ENCODE assay signal across 10 mouse cellular contexts in genomic region chr5:32155927-32156326, GRCm38 (mm10).
"Had no signal": no experiment of that assay in that cellular context is flagged by ENCODE, and none has a peak within 500 bp of the region (broad histone marks: within the 10 kb centered on the region; RNA-seq: fewer than 3 reads in every experiment).

No protein-coding gene starts in this region.

- H3K36me3 ChIP-seq: limb, embryonic 12.5 days; midbrain, embryonic 10.5 days; neural tube, embryonic 12.5 days had no signal

- H3K4me2 ChIP-seq: limb, embryonic 12.5 days; neural tube, embryonic 12.5 days had no signal

- H3K4me3 ChIP-seq: limb, embryonic 12.5 days; midbrain, embryonic 10.5 days; neural tube, embryonic 12.5 days had no signal

- DNase-seq: liver; lung, adult 18-20 months; lung, postnatal 4 days; midbrain, embryonic 14.5 days; thymus, adult 2 months; thymus, postnatal 25 days had no signal

- H3K9me3 ChIP-seq: limb, embryonic 12.5 days; midbrain, embryonic 10.5 days; neural tube, embryonic 12.5 days had no signal

- H3K27ac ChIP-seq: limb, embryonic 12.5 days; liver, embryonic 14.5 days; midbrain, embryonic 10.5 days; neural tube, embryonic 12.5 days had no signal

- H3K9ac ChIP-seq: limb, embryonic 12.5 days; liver, embryonic 14.5 days; neural tube, embryonic 12.5 days had no signal

- H3K27me3 ChIP-seq: neural tube, embryonic 12.5 days had no signal
